Mouse (Mus musculus) megakaryocyte, adult 5-6 weeks (primary cell): ENCODE data around the gene Odf2l. TPM values are rescaled to one million over a fixed set of nuclear protein-coding genes. Genes with fewer than 3 reads are reported as not detected.

Experiments used
- ATAC-seq: 2 replicates; pipeline ENCODE4 v1.8.0; 2016; ENCODE audit warnings: mild to moderate bottlenecking, inconsistent platforms; ENCODE audit not compliant: poor library complexity, severe bottlenecking
- total RNA-seq, 2 experiments: library from RNA; stranded (forward) in 1 of 2; stranded (reverse) in 1 of 2; fragments of 153-499, 151-499 nt in 1 of 2; fragments of 221-1000, 200-1000 nt in 1 of 2; gene quantifications; 2 replicates each; pipeline versions ENCODE4 v1.2.3 to v1.2.4; 2015 to 2017

Odf2l gene
- total RNA-seq, 2 experiments from 2014 or later = 10.8 to 15.0 TPM

GRCm38 (mm10) chr3:145198050-145198449 is 79.7 kb downstream of the Odf2l start:
- no peak for ATAC-seq

Other genes with a start within 250 kb of the Odf2l start
- gene Clca4b, start 186.1 kb upstream of the Odf2l start, total RNA-seq (2015) = not detected in 2 replicates
- not detected in 2 replicates for gene Clca4b, start 186.1 kb upstream of the Odf2l start, total RNA-seq (2017)
- not detected in 2 replicates for gene Clca4a, start 143.5 kb upstream of the Odf2l start, total RNA-seq (2015)
- not detected in 2 replicates for gene Clca4a, start 143.5 kb upstream of the Odf2l start, total RNA-seq (2017)
- gene Clca1, start 85.8 kb upstream of the Odf2l start, total RNA-seq (2015) = not detected in 2 replicates
- gene Clca1, start 85.8 kb upstream of the Odf2l start, total RNA-seq (2017) = not detected in 2 replicates
- gene Clca2, start 19.1 kb upstream of the Odf2l start, total RNA-seq (2015) = not detected in 2 replicates
- not detected in 2 replicates for gene Clca2, start 19.1 kb upstream of the Odf2l start, total RNA-seq (2017)
- not detected in 2 replicates for gene Col24a1, start 173.9 kb downstream of the Odf2l start, total RNA-seq (2015)
- not detected in 2 replicates for gene Col24a1, start 173.9 kb downstream of the Odf2l start, total RNA-seq (2017)